Mouse (Mus musculus) olfactory bulb, adult 2 months (tissue): Measurements from ENCODE around the gene Chd1l.

Experiments
- CTCF ChIP-seq: fragments of 200-500 bp; IDR thresholded peaks from 2 replicates; pipeline ENCODE4 v1.5.1; 2012; ENCODE audit warnings: low read depth, mild to moderate bottlenecking, low read length, moderate library complexity; ENCODE audit not compliant: insufficient read depth
- POLR2A ChIP-seq: fragments of 200-500 bp; IDR thresholded peaks from 2 replicates; pipeline ENCODE4 v1.6.1; 2012; ENCODE audit warnings: mild to moderate bottlenecking, low read depth, low read length, moderate library complexity; ENCODE audit not compliant: insufficient read depth

- TF ChIP-seq CTCF: no peak
- TF ChIP-seq POLR2A: no peak
Observed at GRCm38 (mm10) chr3:97630746-97631145, 20.7 kb upstream of the Chd1l start.
